Mouse (Mus musculus) liver, embryonic 13.5 days (tissue): ENCODE data around the gene Zfp692. TPM values are rescaled to one million over a fixed set of nuclear protein-coding genes. Genes with fewer than 3 reads are reported as not detected.
"Not testable (repeated sequence)": the region's sequence is repeated elsewhere in the genome, so short reads cannot be mapped to it uniquely, and the experiment has no call there.

ENCODE experiments used
- ATAC-seq: fragments of 200-750 bp; cut with Nextera tagmentation; 2 replicates; pipeline ENCODE4 v1.8.0; 2017; ENCODE audit warnings: low read depth, mild to moderate bottlenecking, moderate number of reproducible peaks, moderate library complexity
- DNase-seq: peaks from one replicate; pipeline ENCODE4 v3.0.0; 2022
- H3K27ac ChIP-seq: fragments of 300-500 bp; sonication (generic); 2 replicates; pipeline ENCODE4 v1.5.1; 2015; ENCODE audit warnings: moderate library complexity, mild to moderate bottlenecking, inconsistent platforms
- H3K27me3 ChIP-seq: fragments of 300-500 bp; sonication (generic); 2 replicates; pipeline ENCODE4 v1.6.1; 2015; ENCODE audit warnings: mild to moderate bottlenecking, inconsistent platforms
- H3K36me3 ChIP-seq: fragments of 300-500 bp; sonication (generic); 2 replicates; pipeline ENCODE4 v1.6.1; 2015; ENCODE audit warnings: mild to moderate bottlenecking, inconsistent platforms
- H3K4me1 ChIP-seq: fragments of 300-500 bp; sonication (generic); replicated peaks from 2 replicates; pipeline ENCODE4 v1.6.1; 2015; ENCODE audit warnings: inconsistent platforms
- H3K4me2 ChIP-seq: fragments of 300-500 bp; sonication (generic); 2 replicates; pipeline ENCODE4 v1.6.1; 2015; ENCODE audit warnings: inconsistent platforms, mild to moderate bottlenecking, moderate library complexity
- H3K4me3 ChIP-seq: fragments of 300-500 bp; sonication (generic); replicated peaks from 2 replicates; pipeline ENCODE4 v1.5.1; 2015; ENCODE audit warnings: mild to moderate bottlenecking, inconsistent platforms
- H3K9ac ChIP-seq: fragments of 300-500 bp; sonication (generic); 2 replicates; pipeline ENCODE4 v1.6.1; 2015; ENCODE audit warnings: mild to moderate bottlenecking, inconsistent platforms
- H3K9me3 ChIP-seq: fragments of 300-500 bp; sonication (generic); replicated peaks from 2 replicates; pipeline ENCODE4 v1.6.1; 2016; ENCODE audit warnings: inconsistent platforms
- WGBS: fragments of 180-500 bp; shearing (Covaris S2); methylation state at CpG from one replicate; pipeline ENCODE4 v1.1.7; 2015; ENCODE audit not compliant: insufficient replicate concordance; 5-methylcytosine and 5-hydroxymethylcytosine counted together
- polyA plus RNA-seq: library from polyadenylated mRNA; unstranded; fragments of >200 nt; fragmentation: Nextera tagmentation; extraction: Ambion mirVana; gene quantifications from 2 replicates; pipeline ENCODE4 v1.2.1, GENCODE M21; 2015

Zfp692 gene
- polyA plus RNA-seq, 1 experiment from 2014 or later = 12.6 TPM

- Histone ChIP-seq H3K36me3 (no peaks in the 10 kb centered on the region), H3K27me3 (peaks cover 9% of the 10 kb centered on the region; the same call in 1 of the 2 replicates), H3K9ac (no peak overlapping the region), H3K4me2 (no peak overlapping the region), H3K4me3 (no peak overlapping the region), H3K27ac (no peak overlapping the region; the same call in 1 of the 2 replicates), H3K9me3 (no peaks in the 10 kb centered on the region), H3K4me1 (peaks cover 71% of the 10 kb centered on the region)
- DNase-seq (no peak), ATAC-seq (no peak)
- WGBS = 80% methylated on average over 3 of the region's 3 CpGs
Observed at GRCm38 (mm10) chr11:58357042-58357441, 50.2 kb downstream of the Zfp692 start.

DNA sequence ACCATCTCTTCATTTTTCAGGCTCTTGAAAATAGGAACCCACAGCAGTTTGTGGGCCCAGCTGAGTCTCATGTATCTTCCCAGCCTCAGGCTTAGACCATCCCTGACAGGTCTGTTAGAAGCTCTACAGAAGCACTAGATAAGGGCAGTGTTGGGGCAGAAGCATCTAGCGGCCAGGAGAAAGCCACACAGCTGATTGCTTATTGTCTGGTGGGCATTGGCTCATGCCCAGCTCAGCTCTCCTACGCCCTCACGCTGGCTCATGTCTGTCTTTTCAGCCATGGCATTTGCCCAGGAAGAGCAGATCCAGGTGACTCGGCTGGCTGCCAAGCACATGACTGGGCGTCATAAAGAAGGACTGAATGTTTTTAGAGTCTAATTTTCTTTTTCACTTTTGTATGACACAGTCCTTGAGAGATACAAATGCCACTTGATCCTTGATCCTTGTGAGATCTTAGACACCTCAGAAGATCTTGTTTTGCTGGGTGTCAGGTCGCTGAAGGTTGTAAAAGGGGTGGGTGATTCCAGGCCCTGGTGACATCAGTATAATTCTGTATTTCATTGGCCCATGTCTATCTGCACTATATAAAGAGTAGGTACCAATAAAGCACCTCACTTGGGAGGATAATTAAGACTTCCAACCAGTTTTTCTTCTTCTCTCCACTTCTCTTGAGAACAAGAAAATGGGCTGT is 51.1 kb downstream of the Zfp692 start:
- no peak overlapping the region for H3K4me3 ChIP-seq
- peak overlapping the region; percentile 13; the same call in 1 of the 2 replicates for H3K27ac ChIP-seq
- H3K27me3 ChIP-seq = peaks cover 9% of the 10 kb centered on the region; the same call in 1 of the 2 replicates
- H3K36me3 ChIP-seq = no peaks in the 10 kb centered on the region
- no peak for DNase-seq
- no peak overlapping the region for H3K9ac ChIP-seq
- peaks cover 62% of the 10 kb centered on the region for H3K4me1 ChIP-seq
- WGBS = 62% methylated on average over 6 of the region's 6 CpGs
- ATAC-seq = no peak
- H3K9me3 ChIP-seq = no peaks in the 10 kb centered on the region
- no peak overlapping the region for H3K4me2 ChIP-seq

DNA sequence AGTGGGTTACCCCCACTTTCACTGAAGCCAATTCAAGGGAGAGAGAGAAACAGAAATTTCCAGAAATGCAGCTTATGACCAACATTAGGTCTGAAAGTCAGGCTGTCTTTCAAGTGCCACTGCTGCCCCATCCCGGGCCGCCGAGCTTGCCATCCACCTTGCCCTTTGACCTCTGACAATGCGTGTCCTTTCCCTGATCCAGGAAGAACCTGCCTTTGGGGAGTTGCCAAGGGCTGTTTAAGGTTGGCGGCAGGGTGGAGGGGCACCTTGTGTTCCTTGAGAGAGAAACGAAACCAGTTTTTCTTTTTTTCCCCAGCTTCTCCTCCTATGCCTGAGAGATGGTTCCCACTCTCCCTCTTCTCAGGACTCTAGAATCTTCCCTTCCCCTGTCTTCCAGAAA is 55.7 kb downstream of the Zfp692 start:
- not testable (repeated sequence) for H3K36me3 ChIP-seq, H3K27me3 ChIP-seq, H3K9me3 ChIP-seq, ATAC-seq, H3K4me2 ChIP-seq, DNase-seq, H3K9ac ChIP-seq, H3K4me3 ChIP-seq, H3K27ac ChIP-seq
- WGBS = no CpG with 5 or more reads among the region's 6 CpGs
- H3K4me1 ChIP-seq = peaks cover 20% of the 10 kb centered on the region

Other genes with a start within 250 kb of the Zfp692 start
- gene Gm12248, start 213.9 kb upstream of the Zfp692 start, polyA plus RNA-seq = not detected in 2 replicates
- gene Cnot8, start 202.9 kb upstream of the Zfp692 start, polyA plus RNA-seq = 39.8 and 44.9 TPM in 2 replicates
- gene Gemin5, start 138.5 kb upstream of the Zfp692 start, polyA plus RNA-seq = 15.5 and 16.0 TPM in 2 replicates
- gene Mrpl22, start 135.4 kb upstream of the Zfp692 start, polyA plus RNA-seq = 134 and 138 TPM in 2 replicates
- 6.4 and 7.7 TPM in 2 replicates for gene Igtp, start 107.5 kb upstream of the Zfp692 start, polyA plus RNA-seq
- gene Irgm2, start 107.5 kb upstream of the Zfp692 start, polyA plus RNA-seq = 2.6 and 3.8 TPM in 2 replicates
- gene 4930438A08Rik, start 32.3 kb upstream of the Zfp692 start, polyA plus RNA-seq = 0.21 and 0.36 TPM in 2 replicates
- gene Zfp672, start 23.3 kb downstream of the Zfp692 start, polyA plus RNA-seq = 40.5 and 47.7 TPM in 2 replicates
- gene Sh3bp5l, start 23.7 kb downstream of the Zfp692 start, polyA plus RNA-seq = 17.9 and 19.7 TPM in 2 replicates
- gene Lypd8, start 72.0 kb downstream of the Zfp692 start, polyA plus RNA-seq = 0.39 TPM in 1 of 2 replicates, not detected in the other
- gene 1810065E05Rik, start 114.0 kb downstream of the Zfp692 start, polyA plus RNA-seq = not detected in 2 replicates
- not detected in 2 replicates for gene Gm12253, start 125.5 kb downstream of the Zfp692 start, polyA plus RNA-seq
- gene Lypd9, start 145.9 kb downstream of the Zfp692 start, polyA plus RNA-seq = not detected in 2 replicates
- not detected in 2 replicates for gene Olfr30, start 155.2 kb downstream of the Zfp692 start, polyA plus RNA-seq
- not detected in 2 replicates for gene Olfr332, start 185.5 kb downstream of the Zfp692 start, polyA plus RNA-seq
- gene Olfr331, start 195.5 kb downstream of the Zfp692 start, polyA plus RNA-seq = not detected in 2 replicates
- gene Olfr330, start 227.8 kb downstream of the Zfp692 start, polyA plus RNA-seq = not detected in 2 replicates
- not detected in 2 replicates for gene Olfr329-ps, start 239.4 kb downstream of the Zfp692 start, polyA plus RNA-seq
- gene Olfr328, start 248.6 kb downstream of the Zfp692 start, polyA plus RNA-seq = not detected in 2 replicates